Mouse (Mus musculus) induced T-regulatory cell, adult 2 months (primary cell): ENCODE measurements around the gene Dnajc13.
A peak's percentile ranks its signal among the peaks of the same experiment; 100 is the strongest.

Source experiments
- DNase-seq: peaks from one replicate; pipeline ENCODE4 v3.0.0-alpha.2; 2012; ENCODE audit warnings: low read depth

Gene Dnajc13

DNA sequence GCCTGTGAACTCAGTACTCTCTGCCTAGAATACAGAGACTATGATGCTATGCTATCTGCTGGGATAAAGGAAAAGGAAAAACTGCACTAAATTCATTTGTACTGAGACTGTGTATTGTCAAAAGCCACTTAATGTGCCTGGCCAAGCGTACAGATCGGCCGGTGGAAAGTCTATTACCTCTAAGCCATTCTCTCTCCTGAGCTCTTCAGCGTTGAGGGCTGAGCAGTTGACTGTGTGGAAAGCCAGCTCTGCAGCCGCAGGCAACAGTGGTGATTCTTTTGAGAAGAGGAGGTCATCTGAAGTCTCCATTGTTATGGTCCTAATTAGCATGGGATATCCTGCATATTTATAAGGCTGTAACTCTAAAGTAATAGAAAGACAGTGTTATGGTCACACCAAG is 80.4 kb downstream of the Dnajc13 start:
- no peak for DNase-seq

DNA sequence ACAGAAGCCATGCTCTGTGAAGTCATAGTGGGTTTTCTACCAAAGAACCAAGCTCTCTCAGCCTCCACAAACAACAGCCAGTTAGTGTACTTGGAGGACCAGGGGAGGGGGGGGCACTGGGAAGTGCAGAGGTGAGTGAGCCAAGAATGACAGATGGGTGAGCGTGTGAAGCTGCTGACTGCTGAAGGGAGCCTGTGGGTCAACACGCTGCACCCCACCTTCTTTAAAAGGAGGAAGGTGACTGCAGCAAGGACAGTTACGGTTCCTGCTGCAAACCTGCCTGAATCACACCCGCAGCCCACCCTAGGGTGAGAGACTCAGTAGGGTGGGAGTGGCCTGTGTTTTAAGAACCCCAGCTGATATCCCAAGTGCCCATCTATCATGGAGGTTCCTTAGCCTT is 81.1 kb downstream of the Dnajc13 start:
- no peak for DNase-seq

DNA sequence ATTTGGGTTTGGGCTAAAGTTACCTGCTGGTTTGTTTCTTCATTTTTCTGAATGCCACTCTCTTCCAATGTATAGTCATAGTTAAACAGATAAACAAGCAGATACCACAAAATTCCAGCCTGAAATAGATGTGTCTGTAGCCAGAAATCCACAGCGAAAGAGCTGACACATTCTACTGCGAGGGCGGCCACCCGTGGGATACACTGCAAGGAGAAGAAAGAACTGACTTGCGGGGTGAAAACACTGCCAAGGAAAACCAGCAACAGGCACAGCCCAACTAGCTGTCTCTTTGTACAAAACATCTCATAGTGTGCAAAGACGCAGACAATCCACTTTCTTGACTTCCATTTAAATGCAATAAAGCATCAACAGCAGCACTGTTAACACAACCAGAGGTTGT is 82.7 kb downstream of the Dnajc13 start:
- no peak for DNase-seq

DNA sequence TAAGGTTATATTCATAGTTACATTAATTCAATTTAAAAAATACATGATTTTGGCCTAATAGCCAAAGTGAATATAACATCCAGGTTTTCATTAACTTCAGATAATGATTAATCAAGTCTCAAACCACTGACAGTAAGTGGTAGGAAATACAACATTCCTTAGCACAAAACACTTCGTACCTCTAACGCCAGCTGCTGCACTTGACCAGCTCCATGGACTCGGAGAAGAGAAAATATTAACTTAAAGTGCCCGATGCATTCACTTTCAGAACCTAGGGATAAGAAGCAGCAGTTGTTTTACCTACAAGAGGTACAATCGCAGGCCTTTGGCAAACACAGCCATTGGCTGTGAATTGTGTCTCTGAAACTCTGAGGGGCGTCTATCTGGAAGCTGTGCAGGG is 90.4 kb downstream of the Dnajc13 start:
- DNase-seq: no peak

DNA sequence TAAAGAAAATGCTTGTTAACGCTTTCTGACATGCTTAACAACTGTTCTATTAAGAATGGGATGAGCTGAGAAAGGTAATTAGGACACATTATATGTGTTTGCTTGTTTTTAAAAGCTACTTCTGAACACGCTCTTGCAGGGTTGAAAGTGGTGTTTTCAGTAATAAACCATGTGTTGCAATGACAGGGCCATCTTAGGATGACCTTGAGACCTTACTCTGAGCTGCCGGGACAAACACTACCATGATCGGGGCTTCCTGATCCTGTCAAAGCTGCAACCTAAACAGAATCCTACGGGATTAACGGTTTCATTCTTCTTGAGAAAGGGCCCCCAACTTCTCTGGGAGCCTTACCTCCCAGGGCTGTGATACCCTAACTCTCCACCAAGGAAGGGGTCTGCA is 91.1 kb downstream of the Dnajc13 start:
- DNase-seq: no peak

DNA sequence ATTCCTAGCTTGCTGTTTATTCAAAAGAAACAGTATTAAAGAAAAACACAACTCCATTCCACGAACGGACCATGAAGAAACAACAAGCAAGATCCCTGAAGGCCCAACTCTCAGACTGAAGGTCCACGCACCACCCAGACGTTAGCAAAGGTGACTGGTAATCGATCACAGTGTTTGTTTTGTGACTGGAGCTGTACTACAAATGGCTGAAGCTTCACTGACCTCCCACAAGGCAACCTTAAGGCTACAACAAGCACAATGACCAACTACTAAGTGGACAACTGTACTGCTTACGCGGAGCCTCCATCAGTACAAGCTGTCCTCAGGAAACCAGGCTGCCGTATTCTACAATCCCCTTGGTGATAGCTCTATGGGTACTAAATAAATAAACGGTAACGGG is 92.7 kb downstream of the Dnajc13 start:
- no peak for DNase-seq

DNA sequence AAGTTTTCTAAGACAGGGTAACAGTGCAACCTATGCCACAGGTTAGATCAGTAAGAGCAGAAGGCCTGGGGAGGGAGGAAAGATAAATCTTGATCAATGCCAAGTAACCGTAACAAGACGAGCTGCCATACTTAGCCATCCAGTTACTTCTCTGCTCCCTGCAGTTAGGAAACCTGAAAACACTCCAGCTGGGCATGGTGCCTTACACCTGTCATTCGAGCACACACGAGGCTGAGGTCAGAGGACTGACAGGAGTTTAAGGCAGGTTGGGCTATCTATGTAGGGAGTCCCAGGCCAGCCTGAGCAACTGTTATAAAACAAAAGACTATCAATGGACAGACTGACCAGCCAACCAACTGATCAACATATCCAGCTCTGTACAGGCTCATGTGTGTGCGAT is 96.8 kb downstream of the Dnajc13 start:
- DNase-seq: no peak

DNA sequence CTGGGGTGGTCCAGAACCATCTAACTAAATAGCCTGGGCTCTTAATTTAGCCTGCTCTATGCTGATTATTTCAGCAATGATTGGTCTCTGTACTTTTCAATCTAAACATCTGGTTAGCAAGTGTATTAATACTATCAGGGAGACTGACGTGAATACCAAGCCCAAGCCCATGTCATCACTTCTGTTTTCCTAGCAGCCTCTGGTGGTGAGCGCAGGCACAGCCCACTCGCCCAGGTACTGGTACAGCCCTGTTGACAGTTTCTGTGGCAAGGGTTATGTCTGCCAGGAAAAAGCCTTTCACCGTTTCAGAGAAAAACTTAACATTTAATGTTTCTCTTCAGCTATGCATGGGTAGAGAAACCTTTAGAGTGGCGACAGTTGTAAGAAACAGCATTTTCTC is 98.5 kb downstream of the Dnajc13 start:
- DNase-seq: no peak

DNA sequence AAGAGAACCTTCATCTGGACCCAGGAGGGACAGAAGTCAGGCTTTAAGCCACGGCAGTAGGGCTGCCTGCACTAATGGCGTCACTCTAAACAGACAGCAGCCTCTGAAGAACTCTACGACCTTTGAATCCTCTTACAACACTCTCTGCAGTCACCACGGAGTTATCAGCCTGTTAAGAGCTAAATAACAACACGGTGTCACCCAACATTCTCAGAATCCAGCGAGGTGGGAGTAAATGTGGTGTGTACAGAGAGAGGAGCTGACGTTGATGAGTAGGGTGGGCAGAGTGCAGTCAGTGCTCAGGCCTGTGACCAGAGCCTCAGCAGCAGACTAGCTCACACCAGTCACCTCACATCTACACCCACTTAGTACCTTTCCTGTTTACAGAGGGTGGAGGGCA is 101.6 kb downstream of the Dnajc13 start:
- DNase-seq: no peak

DNA sequence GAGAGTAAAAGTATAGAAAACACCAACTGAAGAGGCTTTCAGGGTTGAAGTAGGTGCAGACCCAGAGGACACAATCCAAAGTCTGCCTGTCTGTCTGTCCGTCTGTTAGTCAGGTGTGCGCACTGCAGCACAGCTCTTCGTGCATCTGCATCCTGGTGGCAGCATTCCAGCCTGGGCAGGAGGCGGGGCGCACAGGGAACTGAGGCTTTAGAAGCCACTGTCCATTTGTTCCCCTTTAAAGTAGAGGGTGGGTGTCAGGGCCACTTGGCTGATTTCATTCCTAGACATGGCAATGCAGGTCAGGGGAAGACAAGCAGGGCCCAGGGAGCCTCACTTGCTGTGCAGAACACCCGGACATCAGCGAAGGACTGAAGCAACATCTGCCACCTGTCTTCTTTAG is 105.4 kb downstream of the Dnajc13 start:
- DNase-seq: no peak

DNA sequence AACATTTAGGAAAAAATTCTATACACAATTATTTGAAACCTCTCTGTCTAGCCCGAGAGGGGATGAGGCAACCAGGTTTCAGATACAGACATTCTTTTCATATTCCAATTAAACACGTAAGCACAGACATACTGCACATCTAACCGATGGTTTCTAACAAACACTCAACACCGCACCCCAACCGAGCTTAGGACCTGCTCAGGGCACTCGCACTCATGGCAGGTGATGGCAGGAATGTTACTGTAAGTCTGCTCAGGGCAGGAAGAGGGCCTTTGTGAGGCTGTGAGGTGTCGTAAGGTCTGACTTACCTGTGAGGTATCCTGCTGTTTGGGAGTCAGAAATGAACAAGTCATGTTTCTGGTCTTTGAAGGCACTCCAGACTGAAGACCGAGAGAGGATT is 106.2 kb downstream of the Dnajc13 start:
- DNase-seq: no peak

DNA sequence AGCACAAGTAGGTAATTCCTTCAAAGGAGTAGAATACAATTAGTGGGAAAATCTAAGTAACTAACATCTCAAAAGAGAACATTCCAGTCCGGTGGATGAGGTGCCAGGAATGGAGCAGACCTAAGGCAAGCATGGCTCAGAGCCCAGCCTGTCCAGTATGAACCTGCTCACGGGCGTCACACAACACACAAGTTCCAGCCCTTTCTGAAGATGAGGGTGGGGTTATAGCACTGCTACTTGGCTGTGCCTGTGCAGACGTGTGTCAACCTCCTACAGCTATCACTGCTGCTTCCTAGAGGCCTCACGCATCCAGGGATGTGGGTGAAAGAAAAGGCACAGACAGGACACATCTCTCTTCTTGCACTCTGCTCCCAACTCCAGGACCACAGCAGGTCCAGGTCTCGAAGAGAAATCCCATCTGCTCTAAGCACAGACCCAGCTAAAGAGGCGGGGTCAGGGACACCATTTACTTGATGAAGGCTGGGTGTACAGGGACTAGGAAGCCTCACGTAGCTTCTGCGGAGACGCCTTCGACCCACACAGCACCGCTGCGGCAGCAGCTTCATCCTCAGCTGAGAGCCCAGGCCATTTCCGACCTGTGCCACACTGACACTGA is 107.5 kb downstream of the Dnajc13 start:
- no peak for DNase-seq

DNA sequence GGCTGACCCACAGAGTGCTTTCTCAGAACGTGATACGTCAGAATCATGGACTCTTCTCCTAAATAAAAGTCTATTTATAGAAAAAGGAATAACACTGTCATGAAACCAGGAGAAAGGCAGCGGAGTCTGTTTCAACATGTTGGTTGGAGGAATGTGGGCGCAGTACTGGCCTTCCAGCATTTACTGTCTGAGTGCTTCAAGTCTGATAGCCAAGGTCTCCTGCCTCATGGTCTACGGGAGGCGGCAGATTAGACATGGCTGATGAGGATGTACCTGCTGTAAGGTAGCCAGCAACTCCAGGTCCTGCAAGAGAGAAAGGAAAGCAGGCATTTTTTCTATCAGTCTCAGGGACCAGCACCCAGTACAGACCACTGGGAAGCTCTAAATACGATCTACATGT is 110.6 kb downstream of the Dnajc13 start:
- DNase-seq: no peak

DNA sequence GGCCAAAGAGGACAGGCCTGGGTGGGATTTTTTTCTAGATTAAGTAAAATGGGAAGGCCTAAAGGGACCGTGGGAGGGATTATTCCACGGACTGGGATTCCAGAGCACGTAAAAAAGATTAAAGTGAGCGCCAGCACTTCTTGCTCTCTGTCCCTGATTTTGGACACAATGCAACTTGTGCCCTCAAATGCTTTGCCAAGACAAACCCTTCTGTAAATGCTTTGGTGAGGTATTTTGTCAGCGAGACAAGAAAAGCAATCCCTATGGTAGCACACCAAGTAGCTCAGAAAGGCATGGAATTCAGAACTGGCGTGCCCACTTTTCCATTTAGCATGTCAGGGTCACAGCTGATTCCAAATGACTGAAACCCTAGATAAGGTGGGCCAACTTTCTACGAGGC is 113.8 kb downstream of the Dnajc13 start:
- DNase-seq: no peak

DNA sequence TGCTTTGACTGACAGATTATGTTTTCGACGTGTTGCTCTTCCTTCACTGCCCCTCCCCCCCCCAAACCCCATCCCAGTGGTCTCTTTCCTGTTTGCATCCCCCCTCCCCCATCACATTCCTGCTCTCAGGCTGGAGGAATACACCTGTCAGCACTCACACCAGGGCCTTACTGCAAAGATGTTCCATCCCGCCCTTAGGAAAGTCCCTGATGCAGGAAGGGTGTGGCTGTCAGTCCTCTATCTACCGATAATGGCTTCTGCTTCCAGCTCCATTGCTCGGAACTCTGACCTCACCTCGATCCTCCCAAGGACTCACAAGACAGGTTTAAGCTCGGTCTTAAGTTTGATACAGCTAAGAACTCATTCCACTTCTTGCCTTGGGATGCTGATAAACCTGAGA is 116.0 kb downstream of the Dnajc13 start:
- DNase-seq: no peak

DNA sequence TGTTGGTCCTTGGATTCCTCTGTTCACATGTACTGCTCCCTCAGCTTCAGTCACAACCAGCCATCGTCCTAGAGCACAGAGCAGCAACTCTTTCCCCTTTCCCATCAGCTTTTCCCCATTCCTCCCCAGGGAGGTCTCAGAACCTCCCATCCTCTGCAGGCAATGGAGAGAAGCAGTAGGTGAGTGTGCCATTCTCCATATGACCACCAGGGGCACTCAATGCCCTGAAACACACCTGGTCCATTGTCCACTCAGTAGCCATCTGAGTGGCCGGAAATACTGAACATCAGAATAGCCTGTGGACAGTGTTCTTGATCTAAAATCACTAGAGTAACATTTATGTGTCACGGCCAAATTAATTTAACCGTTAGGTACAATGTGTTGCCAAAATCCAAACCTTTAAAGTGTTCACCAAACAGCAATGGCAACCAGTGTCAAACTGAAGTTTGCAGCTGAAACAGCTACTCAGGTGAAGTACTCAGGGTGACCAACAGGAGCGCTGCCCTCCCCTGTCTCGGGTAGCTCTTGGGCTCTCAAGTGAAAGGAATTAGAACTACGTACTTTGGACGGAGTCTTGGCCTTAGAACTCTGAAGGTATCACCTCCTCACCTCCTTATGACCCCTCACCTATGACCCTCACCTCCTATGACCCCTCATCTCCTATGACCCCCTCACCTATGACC is 118.3 kb downstream of the Dnajc13 start:
- peak; percentile 20 for DNase-seq

DNA sequence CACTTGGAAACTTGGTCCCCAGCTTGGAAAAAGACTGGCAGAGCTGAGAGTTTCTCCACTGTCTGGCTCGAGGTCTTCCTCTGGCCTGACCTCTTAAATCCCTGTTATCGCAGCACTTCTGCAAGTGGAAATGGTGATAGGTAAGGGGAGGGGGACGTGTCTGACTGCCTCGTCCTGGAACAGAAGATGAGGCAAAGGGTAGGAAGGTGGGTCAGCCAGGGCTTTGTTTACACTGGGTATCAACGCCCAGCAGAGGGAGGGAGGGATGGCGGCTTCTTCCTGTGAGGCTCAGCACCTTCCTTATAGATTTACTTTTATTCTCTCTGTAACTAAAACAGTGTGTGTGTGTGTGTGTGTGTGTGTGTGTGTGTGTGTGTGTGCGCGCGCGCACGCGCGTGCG is 119.9 kb downstream of the Dnajc13 start:
- DNase-seq: no peak

DNA sequence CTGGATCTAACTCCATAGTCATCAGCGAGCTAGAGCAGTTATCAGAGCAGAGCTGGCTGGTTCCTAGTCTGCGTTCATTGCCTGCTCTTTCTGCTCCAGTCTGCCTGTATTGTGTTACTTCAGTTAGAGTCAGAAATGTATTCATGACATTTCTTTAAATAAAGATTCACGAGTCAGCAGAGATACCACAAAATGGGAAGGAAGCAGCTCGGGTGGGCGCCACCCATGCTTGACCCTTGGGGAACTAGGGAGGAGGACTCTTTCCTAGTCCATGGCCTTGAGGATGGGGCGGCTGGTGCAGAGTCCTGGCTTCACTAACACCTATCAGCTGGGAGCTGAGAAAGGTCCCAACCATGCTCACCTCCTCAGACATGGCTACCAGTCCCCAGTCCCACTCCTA is 122.4 kb downstream of the Dnajc13 start:
- DNase-seq: no peak

DNA sequence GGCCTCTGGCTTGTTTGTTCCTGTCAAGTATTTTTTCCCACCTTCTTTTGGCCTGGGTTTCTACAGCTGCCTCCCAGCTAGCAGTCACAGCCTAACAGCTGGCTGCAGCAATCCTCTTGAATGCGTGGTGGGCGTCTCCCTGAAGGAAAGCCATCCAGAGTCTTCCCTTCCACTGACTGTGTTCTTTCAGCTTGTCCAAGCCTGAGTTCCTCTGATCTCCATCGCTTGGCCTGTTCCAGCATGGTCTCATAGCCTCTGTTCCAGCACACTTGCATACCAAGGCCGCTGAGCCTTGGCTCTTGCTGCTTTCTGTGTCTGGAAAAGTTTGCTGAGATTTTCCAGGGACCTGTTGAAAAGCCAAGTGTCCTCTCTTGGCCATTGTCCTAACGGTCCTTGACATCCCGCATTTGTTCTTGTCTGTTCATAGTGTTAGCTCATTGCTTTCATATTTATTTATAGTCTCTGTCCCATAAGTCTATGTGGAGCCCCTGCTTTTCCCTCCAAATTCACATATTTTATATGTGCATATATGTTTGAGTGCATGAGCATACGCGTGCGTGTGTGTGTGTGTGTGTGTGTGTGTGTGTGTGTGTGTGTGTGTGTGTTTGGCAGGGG is 132.5 kb downstream of the Dnajc13 start:
- DNase-seq: no peak

DNA sequence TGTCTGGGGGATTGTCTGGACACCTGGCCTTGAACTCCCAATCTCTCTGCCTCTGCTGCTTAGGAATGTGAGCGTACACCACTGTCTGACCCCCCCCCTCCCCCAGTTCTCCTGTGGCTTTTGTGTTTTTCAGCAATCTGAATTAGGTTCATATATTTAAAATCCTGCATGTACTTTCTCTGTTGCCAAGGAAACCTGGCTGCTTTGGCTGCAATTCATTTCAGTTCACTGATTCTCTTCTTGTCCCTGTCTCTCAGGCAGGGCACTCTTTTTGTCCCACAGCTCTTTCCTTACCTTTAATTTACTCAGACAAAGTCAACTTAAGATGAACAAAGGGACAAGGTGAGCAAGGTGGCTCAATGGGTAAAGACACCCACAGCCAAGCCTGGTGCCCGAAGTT is 134.6 kb downstream of the Dnajc13 start:
- no peak for DNase-seq

DNA sequence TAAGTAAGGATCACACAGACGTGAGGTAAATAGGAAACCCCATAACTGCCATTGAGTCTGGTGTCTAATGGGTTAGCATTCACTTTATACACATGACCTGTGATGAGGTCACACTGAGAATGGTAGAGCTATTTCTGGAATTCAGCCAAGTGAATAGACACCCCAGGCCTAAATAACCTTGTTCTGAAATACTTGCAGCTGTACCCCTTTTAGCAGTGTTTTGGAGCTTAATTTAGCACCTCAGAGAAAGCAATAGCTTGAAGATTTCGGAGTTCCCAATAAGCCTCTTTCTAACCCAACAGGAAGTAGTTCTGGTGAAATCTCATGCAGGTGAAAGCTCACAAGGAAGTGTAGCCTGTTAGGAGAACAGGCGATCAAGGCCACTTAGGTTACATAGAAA is 135.9 kb downstream of the Dnajc13 start, which contains the start of gene Ackr4:
TSS of gene Ackr4 (minus strand) at position 101 of the 400 bp plus-strand sequence.
- no peak for DNase-seq

DNA sequence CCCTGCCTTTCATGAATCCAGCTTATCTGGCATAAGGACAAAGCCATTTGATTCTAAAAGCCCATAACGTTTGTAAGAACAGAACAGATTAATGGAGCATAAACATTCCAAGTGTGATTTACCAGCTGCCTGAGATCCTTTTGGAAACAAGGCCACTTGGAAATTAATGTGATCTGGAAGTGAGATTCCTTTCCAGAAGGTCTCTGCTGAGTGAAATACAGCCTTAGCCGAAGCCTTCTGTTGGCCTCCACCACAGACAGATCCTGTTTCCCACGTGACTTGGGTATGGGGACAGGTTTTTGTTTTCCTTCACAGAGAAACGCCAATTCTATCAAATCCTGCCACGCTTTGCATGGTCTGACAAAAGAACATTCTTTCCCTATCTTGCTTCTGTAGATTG is 139.1 kb downstream of the Dnajc13 start:
- no peak for DNase-seq

DNA sequence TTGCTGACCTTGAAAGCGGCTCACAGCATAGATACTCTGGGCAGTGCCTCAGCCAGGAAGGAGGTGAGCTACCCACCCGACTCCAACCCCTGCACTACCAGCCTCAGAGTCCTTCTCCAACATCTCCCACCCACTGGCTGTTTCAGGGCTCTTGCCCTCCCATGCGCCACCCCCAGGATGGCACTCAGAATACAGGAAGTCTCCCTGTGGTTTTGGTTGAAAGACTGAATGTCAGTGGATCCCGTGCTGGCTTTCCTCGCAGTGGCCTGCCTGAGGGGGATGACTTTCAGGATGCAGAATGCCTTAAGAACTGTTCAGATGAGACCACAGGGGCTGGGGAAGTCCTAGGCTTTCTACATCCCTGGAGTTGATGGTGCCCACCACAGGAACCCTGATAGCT is 139.6 kb downstream of the Dnajc13 start:
- no peak for DNase-seq

DNA sequence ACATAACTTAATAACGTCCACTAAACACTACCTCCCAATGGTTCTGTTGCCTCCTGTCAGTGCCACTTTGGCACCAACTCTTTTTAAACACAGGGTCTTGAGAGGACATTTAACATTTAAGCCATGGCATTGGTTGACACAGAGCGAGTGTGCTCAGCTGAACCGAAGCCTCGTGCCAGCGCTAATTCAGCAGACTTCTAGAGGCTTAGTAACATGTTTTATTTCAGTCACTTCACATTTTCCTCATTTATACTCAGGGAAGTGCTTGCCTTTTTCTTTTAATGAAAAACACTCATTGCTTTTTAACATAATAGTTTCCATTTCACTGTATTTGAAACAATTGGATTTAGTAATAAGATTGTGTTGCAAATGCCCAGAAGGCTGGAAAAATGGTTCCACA is 153.6 kb downstream of the Dnajc13 start:
- DNase-seq: no peak
